Mouse (Mus musculus): ENCODE results near the gene Kansl1. TPM values are rescaled to one million over a fixed set of nuclear protein-coding genes. Genes with fewer than 3 reads are reported as not detected.

Kansl1 gene
- polyA plus RNA-seq (2012; ENCODE audit: low replicate concordance): 218 and 442 TPM in 2 replicates

DNA sequence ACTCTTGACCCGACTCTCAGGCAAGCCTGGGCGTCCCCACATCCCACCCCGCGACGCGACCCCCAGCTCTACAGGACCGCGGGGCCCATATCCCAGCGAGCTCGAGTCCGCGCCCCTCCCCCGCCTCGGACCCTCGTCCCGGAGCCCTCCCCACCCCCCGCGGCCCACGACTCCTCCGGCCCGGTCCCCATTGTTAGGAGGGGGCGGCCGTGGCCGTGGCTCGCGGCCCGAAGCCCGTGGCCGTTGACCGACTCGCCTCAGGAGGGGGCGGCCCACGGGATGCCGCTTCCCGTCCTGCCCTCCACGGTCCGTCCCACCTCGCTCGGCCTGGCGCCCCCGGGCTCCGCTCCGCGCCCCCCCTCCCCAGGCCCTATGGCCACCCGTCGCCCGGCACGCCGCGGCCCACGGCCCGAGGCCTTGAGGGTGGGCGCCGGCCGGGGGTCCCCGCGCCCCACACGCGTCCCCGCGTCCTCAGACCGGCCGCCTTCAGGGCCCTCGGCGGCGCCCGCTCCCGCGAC, at the start of gene Kansl1:
Gene Kansl1 (minus strand): TSS at position 111 of the 518 bp plus-strand sequence.

Other genes starting within 250 kb of the Kansl1 start
- gene Mapt, start 237.5 kb downstream of the Kansl1 start, polyA plus RNA-seq (2012; ENCODE audit: low replicate concordance): 0.13 and 0.22 TPM in 2 replicates
- 3.5 and 4.1 TPM in 2 replicates for gene Cdc27, start 81.8 kb upstream of the Kansl1 start, polyA plus RNA-seq (2012; ENCODE audit: low replicate concordance)
- 33.6 and 38.7 TPM in 2 replicates for gene Myl4, start 81.8 kb upstream of the Kansl1 start, polyA plus RNA-seq (2012; ENCODE audit: low replicate concordance)
- 4.8 and 8.1 TPM in 2 replicates for gene Itgb3, start 139.1 kb upstream of the Kansl1 start, polyA plus RNA-seq (2012; ENCODE audit: low replicate concordance)
- gene Gm11639, start 216.8 kb upstream of the Kansl1 start, polyA plus RNA-seq (2012; ENCODE audit: low replicate concordance): not detected in 2 replicates

Measured in hematopoietic multipotent progenitor cell, adult 10-12 weeks (in vitro differentiated cells).